Comparison of ENCODE assay signal across 28 mouse cellular contexts in the genomic region with DNA sequence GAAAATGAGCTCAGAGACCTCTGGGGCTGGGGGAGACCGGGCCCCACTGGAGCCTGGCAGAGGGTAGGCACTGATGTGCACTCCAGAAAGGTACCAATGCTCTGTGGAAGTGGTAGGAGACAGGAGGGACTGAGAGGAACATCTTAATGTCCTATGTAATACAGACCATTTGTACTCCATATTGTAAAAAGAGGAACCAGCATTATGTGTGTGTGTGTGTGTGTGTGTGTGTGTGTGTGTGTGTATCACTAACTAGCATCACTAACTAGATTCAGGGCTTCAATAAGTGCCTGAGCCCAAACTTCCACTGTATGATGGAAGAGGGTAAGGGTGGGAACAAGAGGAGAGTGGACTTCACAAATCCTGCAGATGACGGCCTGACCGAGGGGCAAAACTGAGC. TPM values are rescaled to one million over a fixed set of nuclear protein-coding genes. Genes with fewer than 3 reads are reported as not detected.
DNase-seq lines count a peak whose midpoint lies in the region; ATAC-seq and TF ChIP-seq lines count a peak whose summit lies in the region.
"Had no signal": no experiment of that assay in that cellular context is flagged by ENCODE, and none has a peak within 500 bp of the region (broad histone marks: within the 10 kb centered on the region; RNA-seq: fewer than 3 reads in every experiment).

No protein-coding gene starts in this region.

- no peak for TF ChIP-seq EP300 in CH12.LX (IDR thresholded peaks at IDR 0.05; ENCODE audit: low read length)

- no peak overlapping the region for H3K9ac ChIP-seq in CH12.LX (ENCODE audit: insufficient read depth, low read depth)
- H3K9ac ChIP-seq in midbrain, embryonic 16.5 days (ENCODE audit: low read depth, low read length) = no peak overlapping the region
- H3K9ac ChIP-seq: embryonic facial prominence, embryonic 13.5 days; forebrain, embryonic 12.5 days; forebrain, embryonic 15.5 days; heart, embryonic 13.5 days; hindbrain, embryonic 12.5 days; hindbrain, embryonic 15.5 days had no signal

- no peaks in the 10 kb centered on the region for H3K9me3 ChIP-seq in CH12.LX (replicated peaks; ENCODE audit: low read length)
- no peaks in the 10 kb centered on the region for H3K9me3 ChIP-seq in midbrain, embryonic 16.5 days (replicated peaks; ENCODE audit: control insufficient read depth, low read length, poor library complexity, severe bottlenecking)
- H3K9me3 ChIP-seq: embryonic facial prominence, embryonic 10.5 days; embryonic facial prominence, embryonic 13.5 days; forebrain, embryonic 12.5 days; forebrain, embryonic 15.5 days; heart, embryonic 10.5 days; heart, embryonic 13.5 days; hindbrain, embryonic 12.5 days; hindbrain, embryonic 15.5 days had no signal

- H3K4me3 ChIP-seq in CH12.LX (replicated peaks in 1 of 3; ENCODE audit: low read depth in 2 of 3, low read length in 2 of 3, poor library complexity in 1 of 3) = no peak overlapping the region
- H3K4me3 ChIP-seq in midbrain, embryonic 16.5 days (ENCODE audit: low read depth, low read length) = no peak overlapping the region
- H3K4me3 ChIP-seq: embryonic facial prominence, embryonic 10.5 days; embryonic facial prominence, embryonic 13.5 days; erythroblast, embryonic 14.5 days; forebrain, embryonic 12.5 days; forebrain, embryonic 15.5 days; heart, adult 2 months; heart, embryonic 10.5 days; heart, embryonic 13.5 days; hindbrain, embryonic 12.5 days; hindbrain, embryonic 15.5 days had no signal

- H3K36me3 ChIP-seq in CH12.LX (replicated peaks in 1 of 2; ENCODE audit: control insufficient read depth in 1 of 2, insufficient read depth in 1 of 2, low read length in 1 of 2) = no peaks in the 10 kb centered on the region
- H3K36me3 ChIP-seq in midbrain, embryonic 16.5 days (ENCODE audit: control insufficient read depth, insufficient read depth, low read length) = peaks cover 2% of the 10 kb centered on the region; the same call in 1 of the 2 replicates
- H3K36me3 ChIP-seq: embryonic facial prominence, embryonic 10.5 days; embryonic facial prominence, embryonic 13.5 days; forebrain, embryonic 12.5 days; forebrain, embryonic 15.5 days; heart, embryonic 10.5 days; heart, embryonic 13.5 days; hindbrain, embryonic 12.5 days; hindbrain, embryonic 15.5 days had no signal

- dilution Hi-C loops in CH12.LX (cut with MboI; ENCODE audit: extremely low pct_ligation_motif_present, extremely low pct_unique_long_range_greater_than_20kb, low sequenced_read_pairs) = no loop called here

- H3K4me2 ChIP-seq in CH12.LX (ENCODE audit: insufficient read depth, low read depth, poor library complexity, severe bottlenecking) = peak overlapping the region; percentile 26; the same call in 1 of the 2 replicates
- no peak overlapping the region for H3K4me2 ChIP-seq in midbrain, embryonic 16.5 days (ENCODE audit: low read length)
- H3K4me2 ChIP-seq: embryonic facial prominence, embryonic 13.5 days; forebrain, embryonic 12.5 days; forebrain, embryonic 15.5 days; heart, embryonic 13.5 days; hindbrain, embryonic 12.5 days; hindbrain, embryonic 15.5 days had no signal

- DNase-seq in CH12.LX (ENCODE audit: extremely low read depth) = no peak
- no peak for DNase-seq in adrenal gland, postnatal 36 days
- no peak for DNase-seq in left cerebral cortex, adult 9 months (ENCODE audit: low spot score in 2 of 2)
- DNase-seq: adrenal gland, adult 2 months; adrenal gland, postnatal 14 days; cerebellum, adult 18-20 months; cerebellum, adult 9-11 months; cerebellum, postnatal 25 days; embryo, embryonic 11 days; gastrocnemius, postnatal 25 days; heart, adult 2 months; heart, postnatal 14 days; heart, postnatal 4 days had no signal

- peak; percentile 62 for ATAC-seq in granulocyte monocyte progenitor cell, adult 5-6 weeks (replicated peaks; ENCODE audit: poor library complexity, severe bottlenecking)
- peak; percentile 58 for ATAC-seq in megakaryocyte progenitor cell, adult 5-6 weeks (replicated peaks; ENCODE audit: poor library complexity)
- ATAC-seq in midbrain, embryonic 16.5 days = no peak
- ATAC-seq: forebrain, embryonic 15.5 days had no signal

- H3K4me1 ChIP-seq in CH12.LX (ENCODE audit: control insufficient read depth in 1 of 2, insufficient read depth in 2 of 2) = 0 out of 4 replicates have a peak, but pooled peaks cover 0 to 4% of the 10 kb centered on the region in 2 experiments
- no peaks in the 10 kb centered on the region; the same call in 1 of the 2 replicates for H3K4me1 ChIP-seq in midbrain, embryonic 16.5 days (ENCODE audit: control insufficient read depth, insufficient read depth, low read length)
- H3K4me1 ChIP-seq: forebrain, embryonic 15.5 days; heart, embryonic 10.5 days; heart, embryonic 13.5 days had no signal

- H3K27ac ChIP-seq in CH12.LX (ENCODE audit: insufficient read depth, low read depth) = no peak overlapping the region
- H3K27ac ChIP-seq in midbrain, embryonic 16.5 days (ENCODE audit: low read length) = no peak overlapping the region
- H3K27ac ChIP-seq: embryonic facial prominence, embryonic 10.5 days; embryonic facial prominence, embryonic 13.5 days; forebrain, embryonic 12.5 days; forebrain, embryonic 15.5 days; heart, adult 2 months; heart, embryonic 10.5 days; heart, embryonic 13.5 days; hindbrain, embryonic 12.5 days; hindbrain, embryonic 15.5 days had no signal

- H3K27me3 ChIP-seq in CH12.LX (replicated peaks) = peaks cover 98% of the 10 kb centered on the region
- H3K27me3 ChIP-seq in midbrain, embryonic 16.5 days (ENCODE audit: control insufficient read depth, insufficient read depth, low read depth, low read length) = no peaks in the 10 kb centered on the region
- H3K27me3 ChIP-seq: forebrain, embryonic 12.5 days; forebrain, embryonic 15.5 days; hindbrain, embryonic 12.5 days; hindbrain, embryonic 15.5 days had no signal

- no peak for TF ChIP-seq POLR2A in CH12.LX (IDR thresholded peaks at IDR 0.05; ENCODE audit: low read depth, low read length)

- 85% methylated on average over 3 of the region's 3 CpGs for WGBS in midbrain, embryonic 16.5 days

- no peak for TF ChIP-seq RAD21 in CH12.LX (IDR thresholded peaks at IDR 0.05; ENCODE audit: low read depth, low read length)

- no peak for TF ChIP-seq CTCF in CH12.LX (conservative IDR thresholded peaks at IDR 0.05 in 1 of 2, IDR thresholded peaks at IDR 0.05 in 1 of 2; ENCODE audit: low read depth in 2 of 2, low read length in 2 of 2)

- in situ Hi-C loops in CH12.LX (cut with MboI; ENCODE audit: low pct_ligation_motif_present, low pct_unique_long_range_greater_than_20kb, low sequenced_read_pairs) = no loop called here

- no peaks in the 10 kb centered on the region for H3K79me2 ChIP-seq in CH12.LX (replicated peaks; ENCODE audit: control insufficient read depth, extremely low read depth, insufficient read depth, poor library complexity, severe bottlenecking)

TF ChIP-seq in CH12.LX, 34 proteins besides CTCF, POLR2A, EP300 and RAD21:
- TF ChIP-seq RCOR1 (conservative IDR thresholded peaks at IDR 0.05; ENCODE audit: low read depth, low read length) (no peak), ETS1 (conservative IDR thresholded peaks at IDR 0.05; ENCODE audit: low read depth, low read length) (no peak), CHD2 (IDR thresholded peaks at IDR 0.05; ENCODE audit: low read length) (no peak), HCFC1 (IDR thresholded peaks at IDR 0.05; ENCODE audit: low read depth, low read length) (no peak), MXI1 (IDR thresholded peaks at IDR 0.05; ENCODE audit: low read depth, low read length) (no peak), POLR2AphosphoS2 (IDR thresholded peaks at IDR 0.05; ENCODE audit: low read depth, low read length) (no peak), USF2 (conservative IDR thresholded peaks at IDR 0.05; ENCODE audit: low read depth, low read length) (no peak), NELFE (IDR thresholded peaks at IDR 0.05; ENCODE audit: low read depth, low read length) (no peak), UBTF (IDR thresholded peaks at IDR 0.05; ENCODE audit: low read depth, low read length) (no peak)

RNA-seq across cellular contexts. Expression of a gene that starts 42.5 kb away (rescaled TPM):
- total RNA-seq in CH12.LX (2012; rRNA removed) (0.50 and 0.55 TPM in 2 replicates), CH12.LX (2014; rRNA removed) (2.5 and 3.7 TPM in 2 replicates)
- 2.5 and 2.8 TPM in 2 replicates for polyA plus RNA-seq in CH12.LX (2012; ENCODE audit: insufficient read length, low read depth)
- total RNA-seq in granulocyte monocyte progenitor cell, adult 5-6 weeks (2014; fragmentation: Nextera tagmentation) = 1.1 TPM in 1 of 2 replicates, not detected in the other
- 1.3 and 2.0 TPM in 2 replicates for total RNA-seq in granulocyte monocyte progenitor cell, adult 5-6 weeks (2017)
- total RNA-seq in megakaryocyte progenitor cell, adult 5-6 weeks (2015) = 0.37 and 1.0 TPM in 2 replicates
- 0.54 and 3.6 TPM in 2 replicates for total RNA-seq in megakaryocyte progenitor cell, adult 5-6 weeks (2017)
- under 1 TPM; 0.63 to 0.66 TPM for total RNA-seq in adrenal gland, postnatal 36 days (2021)
- 1.6 and 1.7 TPM in 2 replicates for polyA plus RNA-seq in midbrain, embryonic 16.5 days (2015; fragmentation: Nextera tagmentation; extraction: Ambion mirVana)
- total RNA-seq: heart, adult 2 months; heart, postnatal 14 days; MEL had no signal
- polyA plus RNA-seq: embryonic facial prominence, embryonic 13.5 days; erythroblast, embryonic 14.5 days; heart, embryonic 13.5 days; heart, embryonic 16.5 days; intestine, embryonic 14.5 days had no signal
